Mouse (Mus musculus) lung, postnatal 25 days (tissue): ENCODE measurements around the gene Adgra3.

Experiments used
- DNase-seq: peaks from one replicate; pipeline ENCODE4 v3.0.0; 2022; ENCODE audit warnings: low spot score

Adgra3 gene

GRCm38 (mm10) chr5:49974211-49974610 is 84.6 kb downstream of the Adgra3 start:
- DNase-seq, result no peak

DNA sequence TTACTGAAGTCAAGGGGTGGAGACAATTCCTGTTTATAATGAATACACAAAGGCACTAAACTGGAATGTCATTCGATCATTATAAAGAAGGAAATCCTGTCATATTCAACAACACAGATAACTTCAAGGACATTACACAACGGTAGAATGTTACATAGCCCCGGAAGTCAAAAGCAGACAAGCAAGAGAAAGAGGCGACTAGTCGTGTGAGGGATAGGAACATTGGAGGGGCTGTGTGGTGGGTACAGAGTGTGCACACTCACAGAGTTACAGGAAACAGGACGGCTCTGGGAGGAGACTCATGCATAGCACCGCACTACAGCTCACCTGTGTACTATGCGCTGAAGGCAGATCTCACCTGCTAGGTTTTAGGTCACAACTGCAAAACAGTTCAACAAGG is 89.1 kb downstream of the Adgra3 start:
- DNase-seq, result peak; percentile 56

DNA sequence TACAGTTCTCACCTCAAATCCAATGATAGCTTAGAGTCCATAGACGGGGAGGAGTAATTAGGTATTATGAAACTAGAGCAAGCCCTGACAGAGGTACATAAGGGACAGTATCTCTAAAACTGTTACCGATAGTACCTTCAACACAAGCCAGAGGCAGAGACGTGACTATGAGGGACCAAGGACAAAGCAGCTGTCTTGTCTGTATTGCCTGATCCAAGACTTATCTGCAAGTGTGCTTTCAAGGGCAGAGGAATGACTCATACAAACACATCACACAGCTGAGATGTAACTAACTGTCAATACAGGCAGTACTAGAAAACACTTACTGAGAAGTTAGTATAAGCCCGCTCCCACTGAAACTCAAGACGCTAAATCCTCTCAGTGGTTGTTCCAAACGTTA is 91.1 kb downstream of the Adgra3 start:
- DNase-seq, result no peak

DNA sequence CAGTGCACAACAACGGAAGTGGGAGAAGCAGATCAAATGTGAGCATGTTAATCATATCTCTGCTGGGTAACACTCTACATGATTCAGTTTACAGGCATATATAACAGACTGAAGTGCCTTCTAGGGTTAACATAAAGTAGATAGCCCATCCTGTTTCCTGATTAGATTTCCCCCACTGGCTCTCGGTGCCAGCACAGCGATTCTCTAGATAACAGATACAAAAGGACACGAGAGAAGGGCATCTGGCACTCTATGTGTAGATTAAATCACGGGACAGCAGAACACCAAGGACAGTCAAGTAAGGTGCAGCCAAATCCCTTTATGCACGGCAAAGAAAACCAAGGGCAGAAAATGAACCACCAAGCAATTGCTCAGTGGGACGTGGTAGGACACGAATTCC is 93.0 kb downstream of the Adgra3 start:
- peak; percentile 46 for DNase-seq

- DNase-seq, result no peak
Observed at GRCm38 (mm10) chr5:49961478-49962431, 97.1 kb downstream of the Adgra3 start.

DNA sequence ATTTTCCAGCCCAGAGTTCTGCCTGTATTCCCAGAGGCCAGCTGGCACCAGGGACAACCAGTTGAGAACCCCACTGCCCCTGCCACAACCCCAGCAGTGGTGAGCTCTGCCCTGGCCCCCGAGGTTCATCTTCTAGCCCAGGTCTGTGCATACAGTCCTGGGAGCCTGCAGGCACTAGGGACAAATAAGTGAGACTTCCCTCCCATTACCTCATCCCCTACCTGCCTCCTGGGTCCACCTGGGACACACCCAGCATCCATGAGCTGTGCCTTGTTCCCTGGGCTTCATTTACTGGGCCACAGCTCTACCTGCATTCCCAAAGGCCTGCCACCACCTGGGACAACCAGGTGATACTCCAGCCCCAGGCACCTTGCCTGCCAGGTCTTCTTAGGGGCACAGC is 122.5 kb downstream of the Adgra3 start:
- DNase-seq, result no peak

GRCm38 (mm10) chr5:49924712-49925111 is 134.1 kb downstream of the Adgra3 start:
- DNase-seq, result no peak

GRCm38 (mm10) chr5:49915695-49916106 is 143.1 kb downstream of the Adgra3 start:
- no peak for DNase-seq
